Mouse (Mus musculus): ENCODE measurements around the gene Sec14l1.

Gene Sec14l1

GRCm38 (mm10) chr11:117114592-117115345 is at the start of gene Sec14l1:
Gene Sec14l1 (plus strand): TSS chr11:117115168.
- WGBS, result 1% methylated on average over 64 of the region's 67 CpGs

GRCm38 (mm10) chr11:117065602-117066001 is 49.4 kb upstream of the Sec14l1 start:
- 83% methylated on average over 5 of the region's 5 CpGs for WGBS

- 67% methylated on average over 5 of the region's 5 CpGs for WGBS
Observed at GRCm38 (mm10) chr11:117066738-117067137, 48.2 kb upstream of the Sec14l1 start.

GRCm38 (mm10) chr11:117068332-117068731 is 46.6 kb upstream of the Sec14l1 start:
- WGBS, result 81% methylated on average over 1 of the region's 1 CpGs

- 74% methylated on average over 3 of the region's 3 CpGs for WGBS
Observed at GRCm38 (mm10) chr11:117069027-117069426, 45.9 kb upstream of the Sec14l1 start.

GRCm38 (mm10) chr11:117070711-117071110 is 44.3 kb upstream of the Sec14l1 start:
- WGBS, result 90% methylated on average over 7 of the region's 7 CpGs

- WGBS, result 1% methylated on average over 13 of the region's 13 CpGs
Observed at GRCm38 (mm10) chr11:117072128-117072527, 42.8 kb upstream of the Sec14l1 start.

- WGBS, result 82% methylated on average over 9 of the region's 9 CpGs
Observed at GRCm38 (mm10) chr11:117073426-117073825, 41.5 kb upstream of the Sec14l1 start.

- WGBS, result under 1% methylated on average over 54 of the region's 54 CpGs
Observed at GRCm38 (mm10) chr11:117076576-117077196, 38.3 kb upstream of the Sec14l1 start.

GRCm38 (mm10) chr11:117077227-117077626 is 37.7 kb upstream of the Sec14l1 start:
- WGBS, result 5% methylated on average over 8 of the region's 8 CpGs

- 79% methylated on average over 8 of the region's 8 CpGs for WGBS
Observed at GRCm38 (mm10) chr11:117077902-117078301, 37.1 kb upstream of the Sec14l1 start.

GRCm38 (mm10) chr11:117078637-117079240 is 36.2 kb upstream of the Sec14l1 start:
- WGBS, result 87% methylated on average over 12 of the region's 12 CpGs

- WGBS, result 81% methylated on average over 17 of the region's 17 CpGs
Observed at GRCm38 (mm10) chr11:117079651-117080190, 35.2 kb upstream of the Sec14l1 start.

GRCm38 (mm10) chr11:117080209-117080608 is 34.8 kb upstream of the Sec14l1 start:
- 55% methylated on average over 11 of the region's 11 CpGs for WGBS

- WGBS, result 20% methylated on average over 16 of the region's 16 CpGs
Observed at GRCm38 (mm10) chr11:117081165-117082064, 33.6 kb upstream of the Sec14l1 start.

GRCm38 (mm10) chr11:117082353-117082934 is 32.5 kb upstream of the Sec14l1 start:
- WGBS, result 76% methylated on average over 11 of the region's 11 CpGs

GRCm38 (mm10) chr11:117083052-117083881 is 31.7 kb upstream of the Sec14l1 start:
- 69% methylated on average over 19 of the region's 19 CpGs for WGBS

- WGBS, result 93% methylated on average over 3 of the region's 3 CpGs
Observed at GRCm38 (mm10) chr11:117083882-117084260, 31.1 kb upstream of the Sec14l1 start.

- WGBS, result 91% methylated on average over 10 of the region's 10 CpGs
Observed at GRCm38 (mm10) chr11:117086215-117086614, 28.8 kb upstream of the Sec14l1 start.
